Mouse (Mus musculus) cerebellum, adult 2 months (tissue): ENCODE measurements around the gene Pik3r5. TPM values are rescaled to one million over a fixed set of nuclear protein-coding genes. Genes with fewer than 3 reads are reported as not detected.

Source experiments
- DNase-seq, 2 experiments: peaks; one replicate each; pipeline ENCODE4 v3.0.0; 2021
- H3K27ac ChIP-seq: fragments of 200-500 bp; 2 replicates; pipeline ENCODE4 v1.5.1; 2012; ENCODE audit warnings: low read length, control low read depth, inconsistent platforms; ENCODE audit not compliant: insufficient read depth
- H3K27me3 ChIP-seq: fragments of 200-500 bp; 2 replicates; pipeline ENCODE4 v1.6.1; 2012; ENCODE audit warnings: inconsistent platforms, mild to moderate bottlenecking, low read length, moderate library complexity; ENCODE audit not compliant: control insufficient read depth, insufficient read depth
- H3K4me1 ChIP-seq: fragments of 200-500 bp; 2 replicates; pipeline ENCODE4 v1.6.1; 2011; ENCODE audit warnings: low read length; ENCODE audit not compliant: control insufficient read depth, insufficient read depth
- H3K4me3 ChIP-seq: fragments of 200-500 bp; replicated peaks from 2 replicates; pipeline ENCODE3; 2011; ENCODE audit warnings: mild to moderate bottlenecking, low read depth, low read length, control low read depth; ENCODE audit not compliant: insufficient read depth
- CTCF ChIP-seq: fragments of 200-500 bp; IDR thresholded peaks from 2 replicates; pipeline ENCODE4 v1.5.1; 2011; ENCODE audit warnings: low read depth, mild to moderate bottlenecking, control low read depth, low read length, moderate library complexity, borderline replicate concordance; ENCODE audit not compliant: insufficient read depth
- POLR2A ChIP-seq: fragments of 200-500 bp; IDR thresholded peaks from 2 replicates; pipeline ENCODE4 v1.6.1; 2011; ENCODE audit warnings: low read length, control low read depth, borderline replicate concordance; ENCODE audit not compliant: insufficient read depth
- WGBS: fragments of 180-500 bp; shearing (Covaris S2); methylation state at CpG from one replicate; pipeline ENCODE4 v1.1.7; 2018; 5-methylcytosine and 5-hydroxymethylcytosine counted together
- polyA plus RNA-seq: library from polyadenylated mRNA; depleted of rRNA; stranded (reverse); fragments of >200 nt; gene quantifications from 2 replicates; pipeline ENCODE4 v1.2.3, GENCODE M21; 2012; rRNA removed

Gene Pik3r5
- polyA plus RNA-seq = 0.93 TPM in 2 replicates

DNA sequence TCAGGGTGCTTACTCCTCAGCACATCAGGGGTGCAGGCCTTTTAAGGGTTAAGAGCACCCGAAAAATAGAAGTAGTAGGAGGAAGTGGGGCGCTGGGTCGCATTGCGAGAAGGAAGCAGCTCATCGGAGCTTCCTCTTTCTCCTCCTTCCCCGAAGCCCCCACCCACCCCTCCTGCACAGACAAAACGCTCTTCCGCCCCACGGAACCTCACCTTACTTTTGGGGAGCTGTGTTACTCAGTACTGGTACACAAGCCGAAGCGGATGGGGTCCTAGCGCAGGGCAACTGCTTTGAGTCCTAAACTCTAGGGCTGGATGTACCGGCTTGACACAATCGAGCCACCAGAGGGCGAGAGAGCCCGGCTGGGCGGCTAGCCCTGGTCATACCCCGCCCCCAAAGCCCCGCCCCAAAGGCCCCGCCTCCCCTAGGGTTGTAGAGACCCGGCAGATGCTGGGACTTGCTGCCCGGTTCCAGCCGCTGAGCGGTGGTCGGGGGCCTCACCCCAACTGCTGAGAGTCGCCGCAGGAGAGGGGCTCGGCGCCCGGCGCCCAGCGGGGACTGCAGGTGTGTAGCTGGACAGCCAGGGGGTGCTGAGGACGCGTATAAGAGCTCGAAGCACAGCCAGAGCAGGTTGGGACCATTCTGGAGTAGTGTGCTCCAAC is at the start of gene Pik3r5:
TSS of gene Pik3r5 (plus strand) at position 423 of the 662 bp plus-strand sequence.
- H3K4me3 ChIP-seq = peak within 1 kb of the TSS; percentile 29
- 10% methylated on average over 35 of the region's 35 CpGs for WGBS

DNA sequence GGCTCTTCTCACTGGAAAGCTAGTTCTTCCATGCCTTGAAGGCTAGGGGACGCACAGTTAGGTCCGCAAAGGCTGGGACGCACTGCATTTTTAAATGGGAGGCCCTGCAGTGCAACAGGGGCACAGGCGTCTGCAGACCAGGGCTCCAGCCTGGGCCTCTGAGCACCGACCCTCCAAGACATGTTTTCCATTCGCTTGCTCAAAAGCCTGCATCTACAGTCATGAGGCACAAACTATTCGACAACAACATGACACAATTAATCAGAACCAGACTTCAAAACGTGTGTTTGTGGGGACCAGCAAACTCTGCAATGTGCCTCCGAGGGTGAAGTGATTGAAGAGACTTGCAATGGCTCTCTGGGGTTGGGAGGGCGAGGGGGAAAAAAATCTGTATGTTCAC is 48.4 kb upstream of the Pik3r5 start:
- H3K4me1 ChIP-seq = 0 out of 2 replicates have a peak, but pooled peaks cover 3% of the 10 kb centered on the region
- WGBS = 71% methylated on average over 10 of the region's 10 CpGs
- peaks cover 1% of the 10 kb centered on the region for H3K27me3 ChIP-seq
- no peak for DNase-seq
- no peak overlapping the region for H3K27ac ChIP-seq
- no peak for TF ChIP-seq POLR2A
- TF ChIP-seq CTCF = no peak
- peak overlapping the region; percentile 1 for H3K4me3 ChIP-seq

More for the DNA sequence above, at the start of gene Pik3r5:
- Histone ChIP-seq H3K27ac (no peak within 1 kb of the TSS), H3K4me1 (no peaks in the 10 kb centered on the region), H3K27me3 (peaks cover 2% of the 10 kb centered on the region; the same call in 1 of the 2 replicates)
- peak in 1 of 2 experiments; percentile 13 for DNase-seq
- TF ChIP-seq POLR2A (no peak), CTCF (peak; percentile 36; the same call in 1 of the 2 replicates)

- Histone ChIP-seq H3K4me1 (0 out of 2 replicates have a peak, but pooled peaks cover 3% of the 10 kb centered on the region), H3K27ac (no peak overlapping the region), H3K27me3 (peaks cover 1% of the 10 kb centered on the region), H3K4me3 (peak overlapping the region; percentile 53)
- 24% methylated on average over 12 of the region's 12 CpGs for WGBS
- TF ChIP-seq CTCF (no peak), POLR2A (no peak)
- no peak for DNase-seq
Measured at GRCm38 (mm10) chr11:68384131-68384530, 47.8 kb upstream of the Pik3r5 start.

DNA sequence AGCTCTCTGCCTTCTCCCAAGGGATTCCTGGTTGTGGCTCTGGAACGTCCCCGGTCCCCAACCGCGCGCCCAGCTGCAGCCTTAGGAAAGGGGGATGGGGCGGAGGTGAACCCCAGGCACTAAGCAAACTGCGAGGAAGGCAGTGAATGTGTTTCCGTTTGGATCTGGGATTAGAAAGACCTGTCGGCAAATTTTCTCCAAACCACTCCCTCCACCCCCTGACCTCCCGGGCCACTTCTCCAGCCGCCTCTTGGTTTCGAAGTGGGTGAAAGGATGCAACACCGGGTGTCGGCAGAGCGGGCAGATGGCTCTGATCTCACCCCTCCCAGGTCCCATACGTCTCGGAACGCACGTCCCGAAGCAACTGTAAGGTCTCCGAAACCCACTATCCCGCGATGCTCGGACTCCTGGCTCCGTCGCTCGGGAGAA is 47.3 kb upstream of the Pik3r5 start:
- no peak overlapping the region for H3K27ac ChIP-seq
- TF ChIP-seq POLR2A = no peak
- TF ChIP-seq CTCF = no peak
- 0 out of 2 replicates have a peak, but pooled peaks cover 3% of the 10 kb centered on the region for H3K4me1 ChIP-seq
- H3K27me3 ChIP-seq = peaks cover 1% of the 10 kb centered on the region
- peak in 1 of 2 experiments; percentile 22 for DNase-seq
- peak overlapping the region; percentile 53 for H3K4me3 ChIP-seq
- 1% methylated on average over 27 of the region's 27 CpGs for WGBS

- DNase-seq = peak; percentile 45 to 55
- peaks cover 1% of the 10 kb centered on the region for H3K27me3 ChIP-seq
- peak overlapping the region; percentile 53 for H3K4me3 ChIP-seq
- under 1% methylated on average over 93 of the region's 94 CpGs for WGBS
- 0 out of 2 replicates have a peak, but pooled peaks cover 3% of the 10 kb centered on the region for H3K4me1 ChIP-seq
- H3K27ac ChIP-seq = no peak overlapping the region
- TF ChIP-seq POLR2A = no peak
- TF ChIP-seq CTCF = no peak
Measured at GRCm38 (mm10) chr11:68385021-68385821, 46.7 kb upstream of the Pik3r5 start.

- TF ChIP-seq CTCF (no peak), POLR2A (no peak)
- H3K4me3 ChIP-seq = peak overlapping the region; percentile 53
- DNase-seq = peak in 1 of 2 experiments; percentile 37
- under 1% methylated on average over 64 of the region's 68 CpGs for WGBS
- H3K27me3 ChIP-seq = peaks cover 1% of the 10 kb centered on the region
- 0 out of 2 replicates have a peak, but pooled peaks cover 3% of the 10 kb centered on the region for H3K4me1 ChIP-seq
- H3K27ac ChIP-seq = no peak overlapping the region
Measured at GRCm38 (mm10) chr11:68385921-68386588, 45.9 kb upstream of the Pik3r5 start.
